Mouse (Mus musculus) spleen, postnatal 10 days (tissue): ENCODE measurements around the gene Exog.

Experiments
- DNase-seq, 2 experiments: peaks; one replicate each; pipeline ENCODE4 v3.0.0; 2021 to 2022; ENCODE audit warnings: low spot score in 2 of 2

The Exog gene

DNA sequence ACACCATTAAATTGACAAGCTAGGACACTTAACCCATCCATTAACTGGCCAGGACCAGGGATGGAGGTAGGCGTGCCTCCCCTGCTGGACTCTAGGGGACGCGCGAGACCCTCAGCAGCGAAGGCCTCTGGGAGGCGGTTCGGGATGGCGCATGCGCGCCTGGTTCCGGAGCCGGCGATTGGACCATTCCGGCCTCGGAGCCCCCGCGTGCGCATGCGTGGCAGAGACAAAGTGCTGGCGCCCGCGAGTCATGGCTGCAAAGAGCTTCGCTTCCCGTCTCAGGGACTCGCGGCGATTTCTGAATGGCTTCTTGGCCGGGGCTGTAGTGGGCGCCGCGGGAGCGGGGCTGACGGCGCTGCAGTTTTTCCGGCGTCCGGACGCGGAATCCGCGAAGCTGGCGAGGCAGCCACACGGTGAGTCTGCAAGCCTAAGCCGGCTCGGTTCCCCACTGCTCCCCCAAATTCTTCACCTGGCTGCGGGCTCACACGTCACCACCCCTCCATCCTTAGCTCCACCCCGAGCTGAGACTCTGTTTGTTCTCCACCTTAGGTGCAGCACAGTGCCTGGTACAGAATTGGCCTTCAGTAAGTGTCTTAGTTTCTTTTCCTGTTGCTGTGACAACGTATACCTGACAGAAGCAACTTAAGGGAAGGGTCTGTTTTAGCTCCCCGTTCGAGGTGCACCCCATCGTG is at the start of gene Exog:
TSS of gene Exog (plus strand) at position 206 of the 692 bp plus-strand sequence.
- peak; percentile 87 to 96 for DNase-seq

DNA sequence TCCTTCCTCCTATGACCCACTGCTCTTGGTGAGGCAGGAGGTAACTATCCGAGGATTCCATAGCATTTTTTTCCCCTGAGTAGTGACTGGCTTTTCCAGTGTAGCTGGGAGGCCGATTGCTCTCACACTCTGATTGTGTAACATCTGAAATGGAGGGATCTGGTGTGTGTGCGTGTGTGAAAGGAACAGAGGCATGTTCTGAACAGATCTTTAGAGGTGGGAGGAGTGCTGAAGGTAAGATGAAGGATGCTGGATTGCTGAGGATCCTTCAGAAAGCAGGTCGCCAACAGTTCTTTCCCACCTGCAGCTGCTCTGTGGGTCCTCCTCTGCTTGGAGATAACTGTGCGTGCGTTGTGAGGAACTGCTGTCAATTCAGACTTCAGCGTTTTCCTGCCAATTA is 43.4 kb upstream of the Exog start:
- no peak for DNase-seq

DNA sequence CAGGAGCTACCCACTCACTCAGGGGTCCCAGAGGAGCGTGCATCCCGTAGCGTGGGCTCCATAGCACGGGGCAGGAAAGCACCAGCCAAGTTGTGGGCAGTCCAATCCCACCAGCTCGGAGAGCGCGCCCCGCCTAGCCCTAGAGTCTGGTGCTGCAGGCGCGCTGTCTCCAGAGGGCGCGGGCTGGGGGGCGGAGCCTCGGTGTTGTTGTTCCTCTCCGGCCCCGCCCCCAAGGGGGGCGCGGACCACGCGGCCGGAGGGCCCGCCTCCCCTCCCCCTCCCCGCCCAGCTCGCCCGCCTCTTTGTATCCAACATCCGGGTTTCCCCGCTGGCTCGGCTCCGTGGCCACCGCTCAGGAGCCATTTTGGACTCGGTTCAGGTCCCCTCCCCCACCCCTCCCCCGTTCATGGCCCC is 42.9 kb upstream of the Exog start, which contains the start of gene Acvr2b:
TSS of gene Acvr2b (plus strand) at position 318 of the 414 bp plus-strand sequence.
- peak; percentile 29 to 86 for DNase-seq

DNA sequence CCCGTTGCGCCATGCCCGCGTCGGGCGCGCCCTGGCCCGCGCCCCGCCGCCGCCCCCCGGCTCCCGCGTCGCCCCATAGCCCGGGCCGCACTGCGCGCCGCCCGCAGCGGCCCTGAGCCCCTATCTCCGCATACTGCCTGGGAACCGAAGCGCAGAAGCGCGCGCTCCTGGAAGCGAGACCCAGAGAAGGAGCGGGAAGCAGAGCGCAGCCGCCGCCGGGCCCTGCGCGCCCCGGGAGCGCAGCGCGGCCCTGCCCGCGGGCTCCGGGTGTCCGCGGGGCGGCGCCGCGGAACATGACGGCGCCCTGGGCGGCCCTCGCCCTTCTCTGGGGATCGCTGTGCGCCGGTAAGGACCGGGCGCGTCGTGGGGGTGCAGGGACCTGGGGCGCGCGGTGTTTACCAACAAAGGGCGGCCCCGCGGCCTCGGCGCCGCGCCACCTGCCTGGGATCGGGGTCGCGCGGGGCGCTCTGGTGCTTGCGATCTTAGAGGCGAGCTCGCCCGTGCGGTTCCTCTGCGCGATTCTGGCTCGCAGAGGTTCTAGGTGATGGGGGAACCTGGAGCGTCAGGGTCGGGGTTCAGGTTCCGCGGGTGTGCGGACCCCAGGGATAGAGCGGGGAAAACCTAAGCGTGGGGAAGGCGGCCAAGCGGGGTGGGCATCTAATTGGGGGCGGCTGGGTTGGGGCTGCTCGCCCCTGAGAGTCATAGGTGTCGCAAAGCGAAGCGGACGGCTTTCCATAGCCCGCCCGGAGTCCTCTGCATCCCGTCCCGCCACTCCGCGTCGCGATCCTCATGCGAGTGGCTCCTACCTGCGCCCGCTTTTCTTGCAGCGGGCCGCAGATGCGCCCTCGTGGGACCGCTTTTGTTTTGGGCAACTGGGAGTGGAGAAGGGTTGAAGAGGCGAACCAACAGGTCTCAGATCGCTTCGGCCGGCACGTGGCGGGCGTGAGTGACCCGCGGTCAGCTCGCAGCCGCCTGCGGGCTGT is 42.2 kb upstream of the Exog start:
- peak; percentile 20 to 29 for DNase-seq

DNA sequence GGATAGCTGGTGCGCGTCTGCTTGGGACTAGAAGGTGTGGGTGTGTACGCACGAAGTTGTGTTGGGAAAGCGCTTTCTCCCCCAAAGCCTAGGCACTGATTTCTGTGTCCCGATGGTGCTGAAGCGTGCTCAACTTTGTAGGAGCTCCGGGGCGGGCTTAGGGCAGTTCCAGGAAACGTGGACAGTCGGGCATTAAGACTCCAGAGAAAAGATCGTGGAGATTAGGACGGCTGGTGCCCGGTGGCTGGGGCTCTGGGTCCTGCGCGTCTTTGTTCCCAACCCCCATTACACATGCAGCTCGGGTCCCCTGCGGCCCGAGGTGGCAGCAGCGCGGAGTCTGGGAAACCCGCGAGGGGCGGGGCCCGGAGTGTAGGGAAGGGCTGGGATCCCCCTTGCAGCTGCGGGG is 41.5 kb upstream of the Exog start:
- no peak for DNase-seq

DNA sequence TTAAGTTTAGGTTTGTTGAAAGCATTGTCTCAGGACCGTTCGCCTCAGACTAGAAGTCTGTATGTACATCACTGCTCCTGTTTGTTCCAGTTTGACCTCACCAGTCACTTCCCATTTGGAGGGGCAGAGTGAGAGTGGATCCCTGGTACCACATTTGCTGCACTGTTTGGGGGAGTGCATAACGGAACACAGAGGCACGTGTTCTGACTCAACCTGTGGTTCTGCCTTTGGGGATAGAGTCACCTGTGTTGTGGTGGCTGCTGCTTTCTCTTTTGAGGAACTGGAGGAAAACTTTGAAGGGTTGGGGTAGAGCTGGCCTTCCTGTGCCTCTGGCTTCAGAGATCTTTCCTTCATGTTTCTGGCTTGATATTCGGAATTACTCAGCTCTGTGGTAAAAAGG is 40.7 kb upstream of the Exog start:
- DNase-seq: no peak

DNA sequence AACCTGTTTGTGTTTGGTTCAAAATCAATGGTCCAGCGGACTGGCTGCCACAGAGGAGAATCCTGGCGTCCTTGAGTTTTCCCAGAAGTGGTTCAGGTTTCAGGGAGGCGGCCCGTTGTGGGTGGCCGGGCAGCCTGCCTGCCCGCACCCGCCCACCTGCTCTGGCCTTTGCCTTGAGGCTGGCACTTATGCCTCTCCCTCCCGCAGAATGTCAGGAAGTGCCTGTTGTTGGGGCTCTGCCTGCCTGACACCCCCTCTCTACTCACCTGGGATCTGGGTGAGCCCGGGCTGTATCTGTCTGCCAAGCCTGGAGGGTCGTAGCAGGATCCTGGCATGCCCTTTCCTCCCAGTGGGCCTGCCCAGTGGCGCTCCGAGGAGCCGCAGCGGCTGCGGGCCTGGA is 36.9 kb upstream of the Exog start:
- DNase-seq: no peak

DNA sequence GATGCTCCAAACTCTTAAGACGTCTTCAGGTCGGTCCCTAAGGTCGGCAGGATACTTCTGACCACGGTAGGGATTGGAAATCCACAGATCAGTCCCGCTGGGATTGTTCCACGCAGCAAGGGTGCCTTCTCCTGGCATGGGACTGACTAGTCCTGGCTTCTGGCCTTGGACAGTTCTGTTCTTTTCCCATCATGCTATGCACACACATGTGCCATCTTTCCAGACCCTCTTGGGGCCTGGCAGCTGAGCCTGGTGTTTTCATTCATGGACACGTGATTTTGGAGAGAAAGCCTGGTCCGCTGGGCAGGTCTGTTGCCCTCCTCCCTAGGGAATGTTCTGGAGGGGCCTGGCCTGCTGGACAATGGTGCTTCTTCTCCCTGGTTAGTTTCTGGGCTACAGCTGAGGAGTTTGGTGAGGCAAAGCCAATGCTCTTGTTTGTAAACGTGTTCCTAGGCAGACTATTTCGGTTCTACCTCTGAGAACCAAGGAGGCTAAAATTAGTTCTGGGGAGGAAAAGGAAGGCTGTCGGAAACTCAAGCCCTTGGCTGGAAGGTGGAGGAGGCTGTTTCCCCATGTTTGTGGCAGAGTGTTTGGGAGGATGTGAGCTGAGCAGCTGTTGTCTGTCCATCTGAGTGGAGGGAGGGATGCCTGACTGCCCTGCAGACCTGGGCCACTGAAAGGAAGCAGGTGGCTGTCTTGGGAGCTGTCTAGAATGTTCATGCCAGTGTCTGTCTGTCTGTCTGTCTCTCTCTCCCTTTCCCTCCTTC is 35.7 kb upstream of the Exog start:
- no peak for DNase-seq

DNA sequence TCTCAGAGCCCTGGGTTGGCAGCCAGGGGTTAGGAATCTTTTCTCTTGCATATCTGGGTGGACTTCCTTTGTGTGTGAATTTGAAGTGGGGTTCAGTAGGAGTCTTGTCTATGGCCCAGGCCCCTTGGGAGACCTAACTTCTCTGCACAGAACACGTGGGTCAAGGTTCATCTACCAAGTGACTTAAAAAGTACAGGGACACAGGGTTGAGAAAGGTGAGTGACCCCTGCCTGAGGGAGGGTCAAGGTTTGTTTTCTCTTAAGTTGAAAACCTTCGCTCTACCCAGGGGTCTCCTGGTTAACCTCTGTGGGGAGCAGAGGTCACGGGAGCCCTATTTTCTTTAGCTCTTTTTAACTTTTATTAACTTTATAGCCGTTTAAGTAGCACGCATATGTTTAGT is 34.9 kb upstream of the Exog start:
- DNase-seq: no peak

DNA sequence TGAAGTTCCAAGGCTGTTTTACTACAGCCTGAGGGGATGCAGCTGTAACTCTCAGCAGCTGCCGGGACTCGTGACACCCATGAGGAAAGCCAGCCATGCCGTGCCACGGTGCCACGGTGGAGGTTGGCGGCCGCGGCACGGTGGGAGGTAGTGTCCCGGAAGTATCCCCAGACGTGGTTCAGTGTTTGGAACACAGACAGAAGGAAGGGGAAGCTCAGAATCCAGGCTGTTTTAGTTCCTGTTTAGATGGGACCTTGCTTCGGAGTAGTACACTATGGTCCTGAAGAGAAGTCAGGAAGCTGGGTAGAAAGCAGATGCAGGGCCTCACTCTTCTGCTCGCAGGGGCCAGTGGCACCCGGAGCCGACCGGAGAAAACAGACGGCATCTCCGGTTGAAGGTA is 26.7 kb upstream of the Exog start:
- DNase-seq: no peak

DNA sequence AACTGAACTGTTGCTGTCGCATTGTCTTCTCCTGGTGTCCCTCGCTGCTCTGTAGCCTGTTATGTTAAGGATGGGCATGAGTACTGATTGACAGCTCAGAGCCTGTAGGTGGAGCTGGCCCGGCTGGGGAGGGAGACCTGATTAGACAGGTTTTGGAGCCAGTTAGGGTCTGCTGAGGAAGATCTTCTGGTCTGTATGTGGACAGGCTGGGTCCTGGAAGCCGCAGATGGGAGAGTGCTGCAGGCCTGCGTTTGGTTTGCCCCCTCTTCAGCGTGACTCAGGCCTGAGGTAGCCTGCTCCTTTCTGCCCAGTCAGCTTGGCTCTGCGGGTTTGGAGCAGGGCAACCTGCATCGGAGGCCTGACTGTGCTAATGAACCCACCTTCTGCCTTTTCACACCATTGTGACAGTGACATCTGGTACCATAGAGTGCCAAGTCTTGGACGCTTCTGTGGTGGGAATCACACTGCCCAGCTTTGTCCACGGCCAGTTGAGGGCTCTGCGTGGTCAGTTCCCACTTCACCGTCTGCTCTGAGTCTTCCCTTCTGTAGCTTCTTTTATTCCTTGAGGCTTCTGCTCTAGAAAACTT is 24.8 kb upstream of the Exog start:
- no peak for DNase-seq

DNA sequence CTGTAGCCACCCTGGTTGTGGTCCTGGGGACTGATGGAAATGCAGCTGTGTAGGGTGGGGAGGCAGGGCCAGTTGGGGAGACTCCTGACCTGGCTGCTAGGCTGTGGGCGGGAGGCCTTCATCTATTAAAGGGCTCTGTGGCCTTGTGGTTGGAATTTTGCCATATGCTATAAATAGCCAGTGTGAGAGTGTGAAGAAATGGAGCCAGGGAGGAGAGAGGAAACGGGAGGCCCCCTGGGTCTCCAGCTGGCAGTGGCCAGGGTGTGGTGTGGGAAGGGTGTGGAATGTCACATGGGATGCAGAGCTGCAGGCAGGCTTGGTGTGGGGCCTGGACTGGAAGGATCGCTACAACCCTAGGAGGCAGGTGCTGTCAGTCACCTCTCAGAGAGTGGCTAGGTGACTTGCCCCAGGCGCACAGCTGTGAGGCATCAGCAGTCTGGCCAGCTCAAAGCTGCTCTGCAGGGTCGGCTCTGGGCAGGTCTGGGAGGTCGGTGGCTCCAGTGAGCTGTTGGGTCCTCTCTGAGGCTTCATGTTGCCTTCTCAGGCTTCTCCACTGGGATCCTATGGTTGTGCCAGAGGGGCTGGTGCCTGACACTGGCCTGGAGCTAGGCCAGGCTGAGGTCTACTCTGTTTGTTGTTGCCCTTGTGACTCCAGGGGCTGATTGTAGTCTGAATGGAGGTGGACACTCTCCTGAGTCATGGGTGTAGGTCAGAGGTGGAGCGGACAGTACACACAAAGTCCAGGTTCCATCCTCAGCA is 19.3 kb upstream of the Exog start:
- no peak for DNase-seq

DNA sequence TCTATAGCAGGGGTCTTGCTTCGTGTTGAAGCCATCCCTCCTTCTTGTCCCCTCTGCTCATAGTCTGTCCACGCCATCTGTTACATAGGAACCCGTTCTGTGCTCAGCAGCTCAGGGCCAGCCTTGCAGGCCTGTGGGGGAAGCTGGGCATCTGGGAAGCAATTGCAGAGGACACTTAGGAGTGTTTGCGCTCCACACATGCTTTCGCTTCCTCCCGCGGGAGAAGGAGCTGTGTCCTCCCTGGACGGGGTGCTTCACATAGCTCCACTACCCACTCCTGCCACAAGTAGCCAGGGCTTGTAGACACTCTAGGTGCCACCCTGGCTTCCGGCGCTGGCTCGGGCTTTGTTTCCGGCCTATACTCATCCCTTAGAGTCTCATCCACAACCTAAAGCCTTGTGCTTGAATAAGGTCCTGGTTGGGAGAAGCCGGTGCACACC is 18.7 kb upstream of the Exog start:
- no peak for DNase-seq

DNA sequence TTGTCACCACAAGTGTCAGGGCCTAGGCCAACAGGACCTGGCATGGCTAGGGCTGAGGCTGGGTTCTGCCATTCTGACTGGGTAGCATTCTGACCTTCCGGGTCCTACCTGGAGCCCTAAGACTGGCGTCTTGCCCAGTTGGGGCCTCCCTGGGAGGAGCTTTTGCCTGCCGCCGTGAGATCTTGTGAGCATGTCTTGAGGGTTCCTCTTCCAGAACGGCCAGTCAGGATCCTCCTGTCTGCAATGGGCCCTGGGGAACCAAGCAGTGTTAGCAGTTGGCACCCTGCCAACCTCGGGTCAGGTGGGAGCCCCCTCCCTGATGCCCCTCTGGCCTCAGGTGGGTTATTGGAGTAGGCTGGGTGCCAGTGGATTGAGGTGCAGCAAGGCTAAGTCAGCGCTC is 18.3 kb upstream of the Exog start:
- DNase-seq: no peak

DNA sequence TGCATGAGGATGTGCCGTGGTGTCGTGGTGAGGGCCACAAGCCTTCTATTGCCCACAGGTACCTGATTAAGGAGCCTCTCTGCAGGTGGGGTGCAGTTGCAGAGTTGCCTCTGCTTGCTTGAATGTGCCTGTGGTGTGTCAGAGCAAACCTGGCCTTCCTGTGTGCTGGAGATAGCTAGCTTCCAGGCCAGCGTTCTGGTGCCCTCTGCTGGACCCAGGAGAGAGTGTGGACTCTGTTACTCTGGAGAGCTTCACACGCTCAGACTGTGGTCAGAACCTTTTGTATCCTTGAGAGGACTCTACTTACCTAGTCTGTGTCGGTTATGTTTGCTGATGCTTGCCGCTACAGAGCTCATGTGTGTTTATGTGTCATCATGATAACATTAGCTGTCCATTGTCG is 14.4 kb upstream of the Exog start:
- DNase-seq: peak; percentile 25 to 71

DNA sequence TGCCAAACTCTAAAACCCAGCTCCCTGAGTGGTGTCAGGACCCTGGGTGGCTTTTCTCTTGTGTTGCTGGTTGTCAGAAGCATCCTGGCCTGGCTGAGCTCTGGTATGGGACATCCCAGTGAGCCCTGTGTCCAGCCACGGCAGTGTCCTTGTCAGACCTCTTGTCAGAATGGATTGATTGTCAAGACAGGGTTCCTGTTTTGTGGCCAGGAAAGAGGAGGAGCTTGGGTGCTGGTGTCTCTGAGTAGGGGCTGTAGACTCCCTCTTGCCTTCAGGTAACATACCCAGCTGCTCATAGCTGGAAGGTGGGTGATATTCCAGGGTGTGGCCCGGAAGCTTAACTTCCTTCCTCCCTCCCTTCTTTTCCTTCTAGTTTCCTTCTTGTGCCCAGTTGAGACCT is 8.9 kb upstream of the Exog start:
- no peak for DNase-seq

DNA sequence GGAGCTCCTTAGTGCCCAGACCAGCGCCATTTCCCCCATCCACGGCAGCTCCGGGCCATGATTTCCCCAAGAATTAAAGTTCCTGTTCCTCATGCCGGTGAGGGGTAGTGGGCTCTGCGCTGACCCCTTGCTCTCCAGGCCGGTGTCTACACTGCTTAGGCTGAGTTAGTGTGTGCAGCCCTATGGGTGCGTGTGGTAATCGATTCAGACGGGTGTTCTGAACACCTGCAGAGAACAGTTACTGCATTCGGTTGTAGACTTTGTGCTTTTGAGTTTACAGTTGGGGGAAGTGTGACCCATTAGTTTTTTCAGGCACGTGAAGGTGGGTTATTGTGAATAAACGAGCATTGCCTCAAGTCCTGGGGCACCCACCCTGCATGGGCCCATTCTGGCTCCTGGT is 6.7 kb upstream of the Exog start:
- DNase-seq: no peak

DNA sequence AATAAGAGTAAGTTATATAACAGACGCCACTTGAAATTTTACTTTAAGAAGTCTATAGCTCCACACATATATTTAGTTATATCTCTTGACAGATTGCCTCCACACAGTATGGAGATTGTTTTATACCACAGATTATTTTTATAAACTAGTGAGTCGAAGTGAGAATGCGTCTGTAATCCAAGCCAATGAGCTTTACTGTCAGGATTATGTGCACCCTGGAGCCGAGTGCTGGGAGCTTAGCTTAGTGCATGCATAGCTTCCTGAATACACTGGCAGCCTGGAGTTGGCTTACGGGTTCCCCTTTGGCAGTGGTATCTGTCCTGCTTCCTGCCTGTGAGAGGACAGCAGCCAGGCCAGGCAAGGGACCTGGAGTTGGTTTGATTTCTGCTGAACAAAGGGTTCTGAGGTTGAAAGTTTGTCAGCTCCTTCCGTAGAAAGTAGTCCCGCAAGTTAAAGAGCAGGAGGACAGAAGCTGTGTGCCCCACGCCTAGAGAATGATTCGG is 6.2 kb upstream of the Exog start:
- DNase-seq: no peak

DNA sequence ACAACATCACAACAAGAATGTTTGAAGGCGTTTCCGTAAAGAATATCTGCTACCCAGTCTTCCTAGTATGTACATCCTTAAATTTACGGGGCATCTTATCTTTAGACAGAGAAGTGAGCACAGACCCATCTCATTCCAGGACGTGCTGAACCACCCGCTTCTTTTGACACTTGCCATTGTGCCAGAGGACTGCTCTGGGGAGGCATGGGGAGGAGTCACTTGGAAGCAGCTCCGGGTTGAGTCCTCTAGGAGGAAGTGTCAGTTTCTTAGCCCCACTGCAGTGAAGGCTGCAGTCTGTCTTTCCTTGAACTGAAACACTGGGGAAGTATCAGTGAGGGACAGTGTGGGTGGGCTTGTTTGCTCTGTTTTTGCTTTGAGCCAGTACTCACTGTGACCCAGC is 994 bp downstream of the Exog start:
- DNase-seq: no peak

DNA sequence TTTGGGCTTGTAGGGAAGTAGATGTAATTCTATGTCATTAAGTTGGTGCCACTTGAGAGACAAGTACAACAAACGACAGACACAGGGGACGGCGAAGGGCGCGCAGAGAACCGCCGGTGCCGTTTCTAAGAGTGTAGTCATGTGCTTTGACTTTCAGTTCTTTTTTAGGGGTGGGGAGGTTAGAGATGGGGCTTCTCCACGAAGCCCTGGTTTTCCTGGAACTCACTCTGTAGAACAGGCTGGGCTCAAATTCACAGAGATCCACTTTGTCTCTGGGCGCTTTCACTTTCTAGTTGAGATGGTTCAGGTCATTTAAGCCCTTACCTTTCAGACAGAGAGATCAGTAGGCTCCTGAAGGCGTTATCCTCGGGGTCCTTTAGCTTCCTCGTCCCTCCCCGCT is 11.2 kb downstream of the Exog start:
- DNase-seq: no peak

DNA sequence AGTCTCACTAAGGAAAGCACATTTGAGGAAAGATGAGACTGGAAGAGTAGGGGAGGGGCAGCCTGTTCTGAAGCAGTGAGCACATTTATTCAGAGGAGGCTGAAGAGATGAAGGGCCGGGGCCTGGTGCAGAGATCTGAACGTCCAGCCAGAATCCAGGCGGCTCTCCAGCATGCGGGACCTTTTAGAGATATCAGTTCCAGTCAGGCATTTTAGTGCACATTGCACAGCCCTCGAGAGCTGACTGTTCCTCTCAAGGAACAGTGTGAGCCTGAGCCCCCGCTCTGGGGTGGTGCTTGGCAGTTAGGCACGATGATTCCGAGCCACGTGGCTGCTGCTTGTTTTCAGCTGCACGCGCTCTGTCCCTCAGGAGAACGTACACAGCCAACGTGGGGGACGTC is 12.4 kb downstream of the Exog start:
- DNase-seq: no peak
